Mouse (Mus musculus): Measurements from ENCODE around the gene Amelx. TPM values are rescaled to one million over a fixed set of nuclear protein-coding genes. Genes with fewer than 3 reads are reported as not detected.

Amelx gene
- not detected in 2 replicates for polyA plus RNA-seq (2012; rRNA removed)

DNA sequence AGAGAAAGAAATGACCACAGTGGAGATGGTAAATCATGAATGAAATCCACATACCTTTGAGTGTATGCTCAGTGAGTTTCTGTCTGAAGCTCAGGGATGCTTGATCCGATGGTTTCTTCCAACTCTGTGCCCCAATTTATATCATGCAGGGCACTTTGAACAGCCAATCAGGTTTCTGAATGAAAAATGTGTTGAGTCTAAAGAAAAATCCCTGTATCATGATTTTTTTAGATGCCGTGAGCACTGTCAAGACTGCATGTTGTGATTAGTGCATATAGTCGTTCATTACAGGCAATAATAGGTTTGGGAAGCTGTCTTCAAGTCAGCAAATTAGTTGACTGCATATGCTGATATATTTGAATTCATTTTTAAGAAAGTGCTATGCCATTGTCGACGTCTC, at the start of gene Amelx:
Gene Amelx (minus strand): TSS at position 101 of the 400 bp plus-strand sequence.
- DNase-seq (ENCODE audit: low spot score) = no peak

DNA sequence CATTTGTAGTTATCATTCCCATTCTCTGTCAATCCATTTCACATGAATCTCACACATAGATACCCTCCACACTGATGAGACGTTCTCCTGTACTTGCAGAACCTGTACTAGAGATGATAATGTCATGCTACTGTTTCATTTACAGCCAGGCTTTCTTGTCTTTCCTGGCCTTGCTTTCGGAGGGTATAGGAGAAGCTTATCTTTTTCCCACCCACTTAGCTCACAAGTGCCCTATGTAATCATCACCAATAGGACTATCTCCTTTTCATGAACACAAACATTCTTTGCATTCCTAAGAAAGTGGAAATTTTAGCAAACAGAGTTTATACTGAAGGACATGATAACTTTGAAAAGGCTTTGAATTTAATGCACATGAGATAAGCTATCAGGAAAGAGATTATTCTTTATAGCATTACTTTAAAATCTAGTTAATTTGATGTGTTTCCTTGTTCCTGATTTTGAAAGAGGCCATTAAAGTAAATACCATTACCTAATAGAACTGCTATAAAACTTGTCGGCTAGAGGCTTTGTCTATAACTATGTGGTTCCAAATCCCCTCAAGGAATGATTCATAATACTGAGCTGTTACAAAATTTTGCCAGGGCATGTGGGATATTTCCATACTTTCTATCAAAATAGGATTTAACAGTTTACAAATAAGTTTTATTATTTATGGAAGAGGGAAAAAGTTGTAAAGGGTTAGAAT, 35.5 kb upstream of the Amelx start:
- DNase-seq (ENCODE audit: low spot score) = no peak

DNA sequence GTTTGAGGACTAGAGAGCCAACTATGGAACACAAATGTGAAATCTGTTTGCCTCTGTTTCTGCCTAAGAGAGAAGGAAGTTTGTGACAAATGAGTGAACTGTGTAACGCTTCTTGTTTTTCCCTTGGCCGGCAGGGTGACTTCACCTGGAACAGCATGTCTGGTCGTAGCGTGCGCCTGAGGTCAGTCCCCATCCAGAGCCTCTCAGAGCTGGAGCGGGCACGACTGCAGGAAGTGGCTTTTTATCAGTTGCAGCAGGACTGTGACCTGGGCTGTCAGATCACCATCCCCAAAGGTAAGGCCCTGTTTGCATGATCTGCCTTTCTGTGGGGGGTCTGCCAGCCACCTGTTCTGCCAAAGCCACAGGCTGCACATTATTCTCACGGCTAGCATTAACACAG, 33.1 kb upstream of the Amelx start:
- no peak for DNase-seq (ENCODE audit: low spot score)

DNA sequence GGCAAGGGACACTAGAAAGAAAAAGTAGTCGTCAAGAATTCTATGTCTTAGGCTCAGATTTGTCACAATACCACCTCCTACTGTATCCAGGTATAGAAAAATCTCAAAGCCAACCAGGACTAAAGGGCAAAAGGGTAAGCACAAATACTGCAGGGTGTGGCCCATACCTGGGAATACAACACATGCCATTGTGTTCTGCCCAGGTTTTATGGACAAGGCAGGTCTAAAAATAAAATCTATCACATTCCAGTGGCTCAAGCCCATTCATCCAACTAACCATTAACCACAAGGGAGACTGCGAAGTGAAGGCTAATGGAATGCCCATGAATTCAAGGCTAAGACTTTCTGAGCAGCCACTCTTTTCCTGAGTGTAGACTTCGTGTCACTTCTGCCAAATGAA, 23.0 kb upstream of the Amelx start:
- DNase-seq (ENCODE audit: low spot score) = no peak

DNA sequence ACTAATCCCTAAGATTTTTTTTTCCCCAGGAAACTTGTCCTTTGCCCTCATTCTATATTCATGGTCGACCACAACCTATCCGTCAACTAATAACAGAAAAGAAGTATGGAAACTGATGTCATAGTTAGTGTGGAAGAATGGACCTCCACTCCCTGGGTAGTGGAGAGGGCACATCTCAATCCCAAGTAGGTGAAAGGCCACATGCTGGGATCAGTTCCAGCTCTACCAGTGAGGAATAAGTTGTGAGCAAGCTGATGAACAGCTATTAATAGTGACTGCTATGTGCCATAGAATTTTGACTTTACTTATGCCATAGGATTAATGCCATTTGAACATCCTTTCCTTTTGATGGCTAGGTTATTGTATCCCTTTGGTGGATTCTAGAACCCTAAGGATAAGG, 8.4 kb downstream of the Amelx start:
- DNase-seq (ENCODE audit: low spot score) = no peak

DNA sequence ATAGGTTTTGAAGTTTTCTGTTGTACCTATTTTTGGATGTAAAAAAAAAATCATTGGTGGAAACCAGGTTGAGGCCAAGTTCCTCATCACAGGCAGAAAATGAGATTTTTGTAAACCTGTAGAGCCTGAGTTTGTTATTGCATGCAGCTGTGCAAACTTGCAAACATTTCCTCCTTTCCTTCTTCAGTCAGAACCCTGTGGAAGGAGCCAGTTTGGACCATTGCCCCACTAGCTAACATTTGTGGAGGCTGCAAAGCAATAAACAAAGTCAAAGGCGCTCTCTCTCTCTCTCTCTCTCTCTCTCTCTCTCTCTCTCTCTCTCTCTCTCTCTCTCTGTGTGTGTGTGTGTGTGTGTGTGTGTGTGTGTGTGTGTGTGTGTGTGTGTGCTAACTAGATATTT, 13.2 kb downstream of the Amelx start:
- DNase-seq (ENCODE audit: low spot score) = no peak

DNA sequence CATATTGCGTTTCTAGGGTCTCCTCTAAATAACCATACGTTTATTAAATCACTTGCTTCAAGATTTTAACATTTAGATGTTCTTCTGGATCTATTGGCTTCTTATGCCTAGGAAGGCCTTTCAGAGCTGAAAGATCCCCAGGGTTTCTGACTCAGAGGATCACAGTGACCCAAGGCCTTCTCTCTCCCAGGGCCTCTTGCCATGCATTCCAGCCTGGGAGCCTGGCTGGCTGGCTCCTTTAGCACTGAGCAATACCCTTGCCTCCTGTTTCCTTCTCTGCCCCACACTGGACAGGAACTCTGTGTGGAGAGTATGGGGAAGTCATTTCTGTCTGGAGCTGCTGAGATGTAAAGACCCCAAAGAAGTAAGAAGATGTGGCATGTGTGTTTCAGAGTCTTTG, 16.0 kb downstream of the Amelx start:
- no peak for DNase-seq (ENCODE audit: low spot score)

DNA sequence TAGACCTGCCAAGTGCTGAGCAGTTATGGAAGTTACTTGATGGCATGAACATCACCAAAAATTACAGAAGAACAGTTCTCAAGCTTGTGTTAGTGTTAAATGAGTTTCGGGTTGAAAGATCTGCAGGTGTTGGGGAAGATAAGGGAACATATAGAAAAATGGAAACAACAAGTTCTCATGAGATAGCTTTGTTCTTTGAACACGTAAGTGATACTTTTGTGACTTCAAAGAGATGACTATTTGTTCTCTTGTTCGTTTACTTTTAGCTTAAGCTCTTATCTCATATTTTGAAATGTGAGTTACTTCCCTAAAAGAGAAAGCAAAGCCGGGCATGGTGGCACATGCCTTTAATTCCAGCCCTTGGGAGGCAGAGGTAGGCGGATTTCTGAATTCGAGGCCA, 28.6 kb downstream of the Amelx start:
- no peak for DNase-seq (ENCODE audit: low spot score)

DNA sequence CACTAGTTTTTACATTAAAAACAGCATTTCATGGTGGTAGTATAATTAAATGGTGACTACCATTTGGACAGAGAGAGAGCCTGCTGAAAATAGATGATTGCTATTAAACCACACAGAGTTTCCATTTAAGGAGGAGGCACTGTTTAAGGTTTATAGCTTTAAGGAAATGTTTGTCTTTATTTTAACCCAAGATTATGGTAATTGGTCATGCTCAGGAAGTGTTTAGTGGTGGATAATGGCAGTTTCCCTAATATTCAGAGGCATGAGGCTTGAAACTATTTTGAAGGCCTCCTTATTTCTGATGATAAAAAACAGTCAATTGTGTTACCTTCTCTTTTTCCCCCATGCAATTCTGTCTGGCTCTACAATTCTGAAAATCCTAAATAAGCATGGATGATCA, 33.2 kb downstream of the Amelx start:
- no peak for DNase-seq (ENCODE audit: low spot score)

DNA sequence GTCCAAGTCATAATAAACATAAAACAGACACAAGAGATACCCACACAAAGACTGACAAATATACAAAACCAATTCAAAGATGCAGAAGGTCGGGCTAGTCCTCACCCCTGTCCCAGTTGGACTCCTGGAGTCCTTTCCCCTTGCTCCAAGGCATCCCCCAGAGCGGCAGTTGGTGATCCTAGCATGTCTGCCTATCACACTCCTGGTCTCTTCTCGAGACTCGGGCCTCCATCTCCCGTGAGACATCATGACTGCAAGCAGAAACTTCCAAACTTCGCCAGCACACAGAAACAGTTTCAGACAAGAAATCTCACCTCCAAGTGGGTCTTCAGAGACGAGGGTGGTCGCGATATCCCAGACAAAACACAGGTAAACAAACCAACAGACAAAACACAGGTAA, 46.5 kb downstream of the Amelx start:
- no peak for DNase-seq (ENCODE audit: low spot score)

DNA sequence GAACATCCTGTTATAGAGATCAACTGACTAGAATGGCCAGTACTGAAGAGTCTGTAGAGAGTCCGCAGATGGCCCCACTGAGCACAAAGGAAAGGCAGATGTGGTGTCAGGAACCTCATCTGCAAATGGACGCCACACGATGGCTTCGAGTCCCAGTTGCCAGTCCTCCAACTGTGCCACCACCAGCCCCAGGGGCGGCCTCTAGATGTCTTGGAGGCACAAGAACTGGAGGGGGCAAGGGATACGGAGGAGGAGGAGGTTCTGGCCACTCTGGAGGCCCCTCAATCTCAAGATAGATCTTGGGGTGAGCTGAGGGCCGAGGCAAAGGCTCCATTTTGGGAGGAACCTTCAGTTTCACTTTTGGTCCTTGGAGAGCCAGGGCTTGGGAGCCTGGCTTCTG, 47.2 kb downstream of the Amelx start:
- no peak for DNase-seq (ENCODE audit: low spot score)

Other genes with a start within 250 kb of the Amelx start
- gene Hccs, start 133.2 kb upstream of the Amelx start, polyA plus RNA-seq (2012; rRNA removed) = 16.8 and 18.7 TPM in 2 replicates

All from urinary bladder, adult 2 months (tissue).